Mouse (Mus musculus): Measurements from ENCODE around the gene Trim61. TPM values are rescaled to one million over a fixed set of nuclear protein-coding genes. Genes with fewer than 3 reads are reported as not detected.
"Not testable (repeated sequence)": the region's sequence is repeated elsewhere in the genome, so short reads cannot be mapped to it uniquely, and the experiment has no call there.

Gene Trim61
- polyA plus RNA-seq, 1 experiment from 2014 or later: not detected

- H3K4me1 ChIP-seq: no peaks in the 10 kb centered on the region
- no peaks in the 10 kb centered on the region for H3K36me3 ChIP-seq
- no peak for ATAC-seq
- no peak overlapping the region for H3K27ac ChIP-seq
- H3K4me2 ChIP-seq: no peak overlapping the region
- H3K9me3 ChIP-seq (replicated peaks): no peaks in the 10 kb centered on the region
- H3K9ac ChIP-seq: no peak overlapping the region
- peaks cover 14% of the 10 kb centered on the region for H3K27me3 ChIP-seq (replicated peaks)
- 50% methylated on average over 2 of the region's 2 CpGs for WGBS (ENCODE audit: insufficient replicate concordance)
- H3K4me3 ChIP-seq: no peak overlapping the region
Observed at GRCm38 (mm10) chr8:65034136-65034535, 15.8 kb upstream of the Trim61 start.

- Histone ChIP-seq H3K9me3 (replicated peaks) (no peaks in the 10 kb centered on the region), H3K36me3 (no peaks in the 10 kb centered on the region), H3K9ac (no peak overlapping the region), H3K27ac (no peak overlapping the region), H3K4me2 (no peak overlapping the region), H3K4me3 (no peak overlapping the region), H3K4me1 (no peaks in the 10 kb centered on the region), H3K27me3 (replicated peaks) (peaks cover 14% of the 10 kb centered on the region)
- no peak for ATAC-seq
- WGBS (ENCODE audit: insufficient replicate concordance): 71% methylated on average over 13 of the region's 13 CpGs
Observed at GRCm38 (mm10) chr8:65033056-65033455, 14.7 kb upstream of the Trim61 start.

- WGBS (ENCODE audit: insufficient replicate concordance): 85% methylated on average over 1 of the region's 1 CpGs
- Histone ChIP-seq H3K4me3 (no peak overlapping the region), H3K36me3 (no peaks in the 10 kb centered on the region), H3K4me1 (no peaks in the 10 kb centered on the region), H3K9me3 (replicated peaks) (no peaks in the 10 kb centered on the region), H3K27ac (no peak overlapping the region), H3K4me2 (no peak overlapping the region), H3K9ac (no peak overlapping the region), H3K27me3 (replicated peaks) (peaks cover 12% of the 10 kb centered on the region)
- no peak for ATAC-seq
Observed at GRCm38 (mm10) chr8:65032107-65032506, 13.8 kb upstream of the Trim61 start.

GRCm38 (mm10) chr8:65030735-65031485 lies 12.6 kb upstream of the Trim61 start:
- Histone ChIP-seq H3K27ac (no peak overlapping the region), H3K4me3 (no peak overlapping the region), H3K9me3 (replicated peaks) (no peaks in the 10 kb centered on the region), H3K4me1 (no peaks in the 10 kb centered on the region), H3K9ac (no peak overlapping the region), H3K27me3 (replicated peaks) (peaks cover 9% of the 10 kb centered on the region), H3K4me2 (no peak overlapping the region), H3K36me3 (no peaks in the 10 kb centered on the region)
- ATAC-seq: no peak
- WGBS (ENCODE audit: insufficient replicate concordance): 60% methylated on average over 4 of the region's 4 CpGs

- no peak overlapping the region for H3K4me2 ChIP-seq
- H3K9ac ChIP-seq: no peak overlapping the region
- H3K27ac ChIP-seq: no peak overlapping the region
- no peak for ATAC-seq
- H3K4me3 ChIP-seq: no peak overlapping the region
- no peaks in the 10 kb centered on the region for H3K27me3 ChIP-seq (replicated peaks)
- WGBS (ENCODE audit: insufficient replicate concordance): 71% methylated on average over 4 of the region's 4 CpGs
- no peaks in the 10 kb centered on the region for H3K36me3 ChIP-seq
- no peaks in the 10 kb centered on the region for H3K9me3 ChIP-seq (replicated peaks)
- H3K4me1 ChIP-seq: no peaks in the 10 kb centered on the region
Observed at GRCm38 (mm10) chr8:65029776-65030175, 11.5 kb upstream of the Trim61 start.

- Histone ChIP-seq H3K4me2 (no peak overlapping the region), H3K9me3 (replicated peaks) (no peaks in the 10 kb centered on the region)
- 68% methylated on average over 12 of the region's 12 CpGs for WGBS (ENCODE audit: insufficient replicate concordance)
Observed at GRCm38 (mm10) chr8:65028959-65029686, 10.8 kb upstream of the Trim61 start.

GRCm38 (mm10) chr8:65022485-65022884 lies 4.2 kb upstream of the Trim61 start:
- no peak overlapping the region for H3K27ac ChIP-seq
- no peaks in the 10 kb centered on the region for H3K4me1 ChIP-seq
- no peak overlapping the region for H3K9ac ChIP-seq
- no peaks in the 10 kb centered on the region for H3K36me3 ChIP-seq
- no peak overlapping the region for H3K4me3 ChIP-seq
- 0 out of 2 replicates have a peak, but pooled peaks cover 3% of the 10 kb centered on the region for H3K9me3 ChIP-seq (replicated peaks)
- no peaks in the 10 kb centered on the region for H3K27me3 ChIP-seq (replicated peaks)
- no peak for ATAC-seq
- H3K4me2 ChIP-seq: no peak overlapping the region
- WGBS (ENCODE audit: insufficient replicate concordance): 42% methylated on average over 8 of the region's 8 CpGs

More at GRCm38 (mm10) chr8:65028959-65029686, 10.8 kb upstream of the Trim61 start:
- H3K4me1 ChIP-seq: no peaks in the 10 kb centered on the region
- H3K36me3 ChIP-seq: no peaks in the 10 kb centered on the region
- H3K27me3 ChIP-seq (replicated peaks): no peaks in the 10 kb centered on the region
- H3K4me3 ChIP-seq: no peak overlapping the region
- no peak for ATAC-seq
- H3K9ac ChIP-seq: no peak overlapping the region
- no peak overlapping the region for H3K27ac ChIP-seq

GRCm38 (mm10) chr8:65007616-65008015 lies 10.7 kb downstream of the Trim61 start:
- H3K4me1 ChIP-seq; H3K9me3 ChIP-seq (replicated peaks): not testable (repeated sequence)

GRCm38 (mm10) chr8:64998806-64999365 lies 19.4 kb downstream of the Trim61 start:
- Histone ChIP-seq H3K4me3 (no peak overlapping the region), H3K36me3 (no peaks in the 10 kb centered on the region), H3K27me3 (replicated peaks) (no peaks in the 10 kb centered on the region), H3K4me1 (no peaks in the 10 kb centered on the region), H3K27ac (no peak overlapping the region), H3K9me3 (replicated peaks) (no peaks in the 10 kb centered on the region), H3K9ac (no peak overlapping the region), H3K4me2 (no peak overlapping the region)
- ATAC-seq: no peak
- WGBS (ENCODE audit: insufficient replicate concordance): 63% methylated on average over 4 of the region's 4 CpGs

More at GRCm38 (mm10) chr8:65007616-65008015, 10.7 kb downstream of the Trim61 start:
- ATAC-seq; H3K4me2 ChIP-seq; H3K9ac ChIP-seq; H3K36me3 ChIP-seq; H3K27ac ChIP-seq; H3K4me3 ChIP-seq; H3K27me3 ChIP-seq (replicated peaks): not testable (repeated sequence)
- WGBS (ENCODE audit: insufficient replicate concordance): 73% methylated on average over 6 of the region's 6 CpGs

- Histone ChIP-seq H3K4me1 (no peaks in the 10 kb centered on the region), H3K4me3 (no peak within 1 kb of the TSS), H3K9ac (no peak within 1 kb of the TSS), H3K27ac (no peak within 1 kb of the TSS), H3K36me3 (no peaks in the 10 kb centered on the region), H3K9me3 (replicated peaks) (no peaks in the 10 kb centered on the region), H3K4me2 (no peak within 1 kb of the TSS), H3K27me3 (replicated peaks) (no peaks in the 10 kb centered on the region)
- no peak for ATAC-seq
- 76% methylated on average over 4 of the region's 4 CpGs for WGBS (ENCODE audit: insufficient replicate concordance)
Observed at GRCm38 (mm10) chr8:64987731-64988130, 30.6 kb downstream of the Trim61 start, which contains the start of gene Trim75. Gene Trim75 (minus strand): TSS chr8:64987831.

GRCm38 (mm10) chr8:64983150-64983897 lies 35.0 kb downstream of the Trim61 start:
- Histone ChIP-seq H3K27me3 (replicated peaks) (no peaks in the 10 kb centered on the region), H3K4me1 (no peaks in the 10 kb centered on the region), H3K4me3 (no peak overlapping the region), H3K9ac (no peak overlapping the region), H3K4me2 (no peak overlapping the region), H3K36me3 (no peaks in the 10 kb centered on the region), H3K9me3 (replicated peaks) (no peaks in the 10 kb centered on the region), H3K27ac (no peak overlapping the region)
- WGBS (ENCODE audit: insufficient replicate concordance): 65% methylated on average over 20 of the region's 20 CpGs
- ATAC-seq: no peak
